Mouse (Mus musculus) forebrain, embryonic 15.5 days (tissue): Measurements from ENCODE around the gene Cdh13. TPM values are rescaled to one million over a fixed set of nuclear protein-coding genes. Genes with fewer than 3 reads are reported as not detected.

ENCODE experiments used
- ATAC-seq: fragments of 200-750 bp; cut with Nextera tagmentation; replicated peaks from 2 replicates; pipeline ENCODE4 v1.8.0; 2017; ENCODE audit warnings: mild to moderate bottlenecking, moderate TSS enrichment, moderate library complexity
- H3K27ac ChIP-seq: fragments of 300-500 bp; sonication (generic); replicated peaks from 2 replicates; pipeline ENCODE4 v1.5.1; 2015; ENCODE audit warnings: mild to moderate bottlenecking, inconsistent platforms
- H3K27me3 ChIP-seq: fragments of 300-500 bp; sonication (generic); 2 replicates; pipeline ENCODE4 v1.6.1; 2015; ENCODE audit warnings: inconsistent platforms
- H3K36me3 ChIP-seq: fragments of 300-500 bp; sonication (generic); 2 replicates; pipeline ENCODE4 v1.6.1; 2015; ENCODE audit warnings: mild to moderate bottlenecking, inconsistent platforms
- H3K4me1 ChIP-seq: fragments of 300-500 bp; sonication (generic); 2 replicates; pipeline ENCODE4 v1.6.1; 2015; ENCODE audit warnings: inconsistent platforms
- H3K4me2 ChIP-seq: fragments of 300-500 bp; sonication (generic); replicated peaks from 2 replicates; pipeline ENCODE4 v1.6.1; 2015; ENCODE audit warnings: mild to moderate bottlenecking, inconsistent platforms
- H3K4me3 ChIP-seq: fragments of 300-500 bp; sonication (generic); 2 replicates; pipeline ENCODE4 v1.5.1; 2015; ENCODE audit warnings: mild to moderate bottlenecking, inconsistent platforms
- H3K9ac ChIP-seq: fragments of 300-500 bp; sonication (generic); replicated peaks from 2 replicates; pipeline ENCODE4 v1.6.1; 2015; ENCODE audit warnings: mild to moderate bottlenecking, inconsistent platforms
- H3K9me3 ChIP-seq: fragments of 300-500 bp; sonication (generic); 2 replicates; pipeline ENCODE4 v1.6.1; 2016; ENCODE audit warnings: inconsistent platforms
- WGBS: fragments of 180-500 bp; shearing (Covaris S2); methylation state at CpG from one replicate; pipeline ENCODE4 v1.1.7; 2015; ENCODE audit warnings: mixed read lengths; 5-methylcytosine and 5-hydroxymethylcytosine counted together
- polyA plus RNA-seq: library from polyadenylated mRNA; unstranded; fragments of >200 nt; fragmentation: Nextera tagmentation; extraction: Ambion mirVana; gene quantifications from 2 replicates; pipeline ENCODE4 v1.2.1, GENCODE M21; 2015

Gene Cdh13
- polyA plus RNA-seq, result 99.3 and 102 TPM in 2 replicates

- Histone ChIP-seq H3K4me3 (peak within 1 kb of the TSS; percentile 57), H3K9me3 (no peaks in the 10 kb centered on the region), H3K4me1 (peaks cover 38% of the 10 kb centered on the region), H3K4me2 (peak within 1 kb of the TSS; percentile 73), H3K9ac (peak within 1 kb of the TSS; percentile 67), H3K36me3 (no peaks in the 10 kb centered on the region), H3K27me3 (no peaks in the 10 kb centered on the region), H3K27ac (peak within 1 kb of the TSS; percentile 69)
- under 1% methylated on average over 33 of the region's 33 CpGs for WGBS
- peak; percentile 62 for ATAC-seq
These were observed at the start of gene Cdh13 for GRCm38 (mm10) chr8:118283600-118284111. Gene Cdh13 (plus strand): TSS chr8:118283733.

- H3K4me1 ChIP-seq, result no peaks in the 10 kb centered on the region
- H3K36me3 ChIP-seq, result no peaks in the 10 kb centered on the region
- 94% methylated on average over 7 of the region's 7 CpGs for WGBS
- ATAC-seq, result no peak
- H3K27ac ChIP-seq, result no peak overlapping the region
- H3K9ac ChIP-seq, result no peak overlapping the region
- no peak overlapping the region for H3K4me3 ChIP-seq
- no peak overlapping the region for H3K4me2 ChIP-seq
- no peaks in the 10 kb centered on the region for H3K27me3 ChIP-seq
- H3K9me3 ChIP-seq, result no peaks in the 10 kb centered on the region
These were observed 47.9 kb upstream of the Cdh13 start for GRCm38 (mm10) chr8:118235626-118236025.

- no peak for ATAC-seq
- Histone ChIP-seq H3K27ac (0 out of 2 replicates have a peak overlapping the region, but pooled peaks have one; percentile 5), H3K27me3 (no peaks in the 10 kb centered on the region), H3K4me3 (no peak overlapping the region), H3K4me1 (no peaks in the 10 kb centered on the region), H3K9ac (no peak overlapping the region), H3K9me3 (no peaks in the 10 kb centered on the region), H3K4me2 (no peak overlapping the region), H3K36me3 (no peaks in the 10 kb centered on the region)
- whole genome bisulfite sequencing, result 59% methylated on average over 11 of the region's 11 CpGs
These were observed 46.3 kb upstream of the Cdh13 start for GRCm38 (mm10) chr8:118237150-118237620.

- Histone ChIP-seq H3K27ac (no peak overlapping the region), H3K27me3 (no peaks in the 10 kb centered on the region), H3K4me2 (no peak overlapping the region), H3K9me3 (no peaks in the 10 kb centered on the region), H3K4me1 (no peaks in the 10 kb centered on the region), H3K9ac (no peak overlapping the region), H3K36me3 (no peaks in the 10 kb centered on the region), H3K4me3 (no peak overlapping the region)
- 82% methylated on average over 5 of the region's 5 CpGs for WGBS
- no peak for ATAC-seq
These were observed 45.4 kb upstream of the Cdh13 start for GRCm38 (mm10) chr8:118238156-118238555.

GRCm38 (mm10) chr8:118239186-118239585 is 44.3 kb upstream of the Cdh13 start:
- no peaks in the 10 kb centered on the region for H3K36me3 ChIP-seq
- H3K4me2 ChIP-seq, result no peak overlapping the region
- no peak overlapping the region for H3K9ac ChIP-seq
- H3K4me3 ChIP-seq, result no peak overlapping the region
- WGBS, result 86% methylated on average over 1 of the region's 1 CpGs
- no peak overlapping the region for H3K27ac ChIP-seq
- ATAC-seq, result no peak
- H3K4me1 ChIP-seq, result no peaks in the 10 kb centered on the region
- H3K9me3 ChIP-seq, result no peaks in the 10 kb centered on the region
- H3K27me3 ChIP-seq, result no peaks in the 10 kb centered on the region

GRCm38 (mm10) chr8:118249319-118249718 is 34.2 kb upstream of the Cdh13 start:
- no peak overlapping the region for H3K27ac ChIP-seq
- 73% methylated on average over 5 of the region's 5 CpGs for WGBS
- H3K4me2 ChIP-seq, result no peak overlapping the region
- no peak overlapping the region for H3K4me3 ChIP-seq
- H3K27me3 ChIP-seq, result no peaks in the 10 kb centered on the region
- H3K9me3 ChIP-seq, result no peaks in the 10 kb centered on the region
- no peak for ATAC-seq
- H3K9ac ChIP-seq, result no peak overlapping the region
- no peaks in the 10 kb centered on the region for H3K4me1 ChIP-seq
- no peaks in the 10 kb centered on the region for H3K36me3 ChIP-seq

GRCm38 (mm10) chr8:118249923-118250322 is 33.6 kb upstream of the Cdh13 start:
- no peak for ATAC-seq
- WGBS, result 89% methylated on average over 7 of the region's 7 CpGs
- Histone ChIP-seq H3K4me3 (no peak overlapping the region), H3K27ac (no peak overlapping the region), H3K9me3 (no peaks in the 10 kb centered on the region), H3K9ac (no peak overlapping the region), H3K4me2 (no peak overlapping the region), H3K27me3 (no peaks in the 10 kb centered on the region), H3K36me3 (no peaks in the 10 kb centered on the region), H3K4me1 (no peaks in the 10 kb centered on the region)

GRCm38 (mm10) chr8:118263117-118263516 is 20.4 kb upstream of the Cdh13 start:
- no peaks in the 10 kb centered on the region for H3K9me3 ChIP-seq
- WGBS, result 38% methylated on average over 4 of the region's 4 CpGs
- ATAC-seq, result peak; percentile 80

GRCm38 (mm10) chr8:118270751-118271402 is 12.7 kb upstream of the Cdh13 start:
- no peaks in the 10 kb centered on the region for H3K9me3 ChIP-seq
- WGBS, result 23% methylated on average over 7 of the region's 7 CpGs
- peak overlapping the region; percentile 46 for H3K27ac ChIP-seq
- H3K9ac ChIP-seq, result no peak overlapping the region
- H3K36me3 ChIP-seq, result no peaks in the 10 kb centered on the region
- no peaks in the 10 kb centered on the region for H3K27me3 ChIP-seq
- H3K4me1 ChIP-seq, result peaks cover 21% of the 10 kb centered on the region
- ATAC-seq, result peak; percentile 86
- H3K4me3 ChIP-seq, result no peak overlapping the region
- H3K4me2 ChIP-seq, result no peak overlapping the region

More at GRCm38 (mm10) chr8:118263117-118263516, 20.4 kb upstream of the Cdh13 start:
- peaks cover 5% of the 10 kb centered on the region; the same call in 1 of the 2 replicates for H3K4me1 ChIP-seq
- H3K4me3 ChIP-seq, result no peak overlapping the region
- H3K27ac ChIP-seq, result peak overlapping the region; percentile 59
- H3K9ac ChIP-seq, result no peak overlapping the region
- no peaks in the 10 kb centered on the region for H3K36me3 ChIP-seq
- no peak overlapping the region for H3K4me2 ChIP-seq
- no peaks in the 10 kb centered on the region for H3K27me3 ChIP-seq

GRCm38 (mm10) chr8:118272493-118272892 is 11.0 kb upstream of the Cdh13 start:
- no peaks in the 10 kb centered on the region for H3K36me3 ChIP-seq
- no peaks in the 10 kb centered on the region for H3K9me3 ChIP-seq
- peaks cover 21% of the 10 kb centered on the region for H3K4me1 ChIP-seq
- no peak overlapping the region for H3K9ac ChIP-seq
- no peak overlapping the region for H3K27ac ChIP-seq
- no peak for ATAC-seq
- H3K4me3 ChIP-seq, result no peak overlapping the region
- no peaks in the 10 kb centered on the region for H3K27me3 ChIP-seq
- no peak overlapping the region for H3K4me2 ChIP-seq
- WGBS, result 97% methylated on average over 1 of the region's 1 CpGs

- no peak overlapping the region for H3K27ac ChIP-seq
- 37% methylated on average over 9 of the region's 9 CpGs for WGBS
These were observed 9.3 kb upstream of the Cdh13 start for GRCm38 (mm10) chr8:118274243-118274642.

GRCm38 (mm10) chr8:118274688-118275087 is 8.8 kb upstream of the Cdh13 start:
- 0 out of 2 replicates have a peak, but pooled peaks have one; percentile 22 for ATAC-seq
- no peak overlapping the region for H3K4me2 ChIP-seq
- H3K4me3 ChIP-seq, result no peak overlapping the region
- H3K36me3 ChIP-seq, result no peaks in the 10 kb centered on the region
- H3K27me3 ChIP-seq, result no peaks in the 10 kb centered on the region
- 9% methylated on average over 4 of the region's 4 CpGs for WGBS
- no peak overlapping the region for H3K27ac ChIP-seq
- H3K9ac ChIP-seq, result no peak overlapping the region
- H3K9me3 ChIP-seq, result no peaks in the 10 kb centered on the region
- peaks cover 21% of the 10 kb centered on the region for H3K4me1 ChIP-seq

More at GRCm38 (mm10) chr8:118274243-118274642, 9.3 kb upstream of the Cdh13 start:
- H3K27me3 ChIP-seq, result no peaks in the 10 kb centered on the region
- H3K9me3 ChIP-seq, result no peaks in the 10 kb centered on the region
- H3K4me3 ChIP-seq, result no peak overlapping the region
- ATAC-seq, result no peak
- H3K9ac ChIP-seq, result no peak overlapping the region
- no peak overlapping the region for H3K4me2 ChIP-seq
- peaks cover 21% of the 10 kb centered on the region for H3K4me1 ChIP-seq
- no peaks in the 10 kb centered on the region for H3K36me3 ChIP-seq
